Mouse (Mus musculus) adrenal gland, postnatal 14 days (tissue): ENCODE results near the gene Tm9sf3. TPM values are rescaled to one million over a fixed set of nuclear protein-coding genes. Genes with fewer than 3 reads are reported as not detected.

ENCODE experiments used
- DNase-seq: peaks from one replicate; pipeline ENCODE4 v3.0.0; 2021; ENCODE audit warnings: mixed read lengths
- total RNA-seq: library from RNA; stranded (reverse); gene quantifications from 2 replicates; pipeline ENCODE4 v1.2.3, GENCODE M21; 2021

Tm9sf3 gene
- total RNA-seq, 1 experiment from 2014 or later, result 156 TPM

- peak; percentile 85 for DNase-seq
Observed at GRCm38 (mm10) chr19:41262712-41263629, 826 bp downstream of the Tm9sf3 start.

DNA sequence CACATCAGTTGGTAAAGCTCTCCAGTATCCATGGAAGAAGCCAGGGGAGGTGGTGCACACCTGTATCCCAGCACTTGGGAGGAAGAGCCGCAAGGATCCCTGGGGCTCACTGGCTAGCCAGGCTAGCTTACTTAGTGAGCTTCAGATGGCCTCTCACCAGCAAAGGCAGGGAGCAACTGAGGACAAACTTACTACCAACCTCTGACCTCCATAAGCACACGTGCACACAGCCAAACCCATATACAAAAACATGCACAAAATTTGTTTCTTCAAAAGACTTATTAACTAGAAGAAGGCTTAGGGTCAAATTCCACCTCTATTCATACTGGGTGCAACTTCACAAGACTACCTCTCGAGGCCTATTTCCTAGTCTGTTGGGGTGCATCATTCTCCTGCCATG lies 3.1 kb downstream of the Tm9sf3 start:
- no peak for DNase-seq

- DNase-seq, result no peak
Observed at GRCm38 (mm10) chr19:41259256-41259655, 4.5 kb downstream of the Tm9sf3 start.

- DNase-seq, result peak; percentile 67
Observed at GRCm38 (mm10) chr19:41258707-41259106, 5.1 kb downstream of the Tm9sf3 start.

- DNase-seq, result no peak
Observed at GRCm38 (mm10) chr19:41254584-41254983, 9.2 kb downstream of the Tm9sf3 start.

DNA sequence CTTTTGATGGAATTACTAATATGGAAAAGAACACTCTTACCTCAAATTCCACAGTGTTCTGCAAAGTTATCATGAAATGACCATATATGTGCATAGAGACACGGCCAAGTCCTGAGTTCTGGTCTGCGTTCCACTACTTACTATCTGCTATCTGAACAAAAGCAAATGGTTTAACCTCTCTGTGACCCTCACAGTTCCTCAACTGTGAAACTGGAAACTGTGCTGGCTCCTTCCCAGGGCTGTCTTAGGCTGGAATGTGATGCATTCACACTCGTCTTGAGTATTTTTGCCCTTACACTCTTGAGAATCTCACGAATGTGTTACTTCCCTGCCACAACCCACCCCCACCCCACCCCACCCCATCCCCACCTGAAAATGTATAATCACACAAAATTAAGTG lies 14.8 kb downstream of the Tm9sf3 start:
- DNase-seq, result no peak

DNA sequence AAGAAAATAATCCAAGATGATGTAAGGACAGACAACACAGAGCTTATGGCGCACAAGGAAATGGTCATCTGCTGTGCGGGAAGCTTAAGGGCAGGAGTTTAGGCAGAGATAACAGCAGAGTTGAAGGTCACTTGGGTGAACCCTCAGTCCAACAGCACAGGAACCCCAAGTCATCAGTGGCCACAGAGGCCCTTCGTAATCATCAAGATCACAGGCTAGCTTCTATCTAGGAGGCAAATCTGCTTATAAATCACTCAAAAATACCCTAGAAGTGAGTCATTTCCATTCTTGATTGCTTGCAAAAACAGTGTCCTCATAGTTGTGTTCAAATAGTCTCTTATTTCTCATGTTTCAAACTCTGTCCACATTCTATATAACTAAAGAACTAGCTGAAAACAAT lies 15.5 kb downstream of the Tm9sf3 start:
- DNase-seq, result no peak

GRCm38 (mm10) chr19:41246271-41246670 lies 17.5 kb downstream of the Tm9sf3 start:
- DNase-seq, result no peak

- DNase-seq, result peak; percentile 69
Observed at GRCm38 (mm10) chr19:41244581-41244980, 19.2 kb downstream of the Tm9sf3 start.

GRCm38 (mm10) chr19:41241997-41242396 lies 21.8 kb downstream of the Tm9sf3 start:
- DNase-seq, result no peak

GRCm38 (mm10) chr19:41233698-41234097 lies 30.1 kb downstream of the Tm9sf3 start:
- no peak for DNase-seq

GRCm38 (mm10) chr19:41208326-41208725 lies 55.5 kb downstream of the Tm9sf3 start:
- no peak for DNase-seq

DNA sequence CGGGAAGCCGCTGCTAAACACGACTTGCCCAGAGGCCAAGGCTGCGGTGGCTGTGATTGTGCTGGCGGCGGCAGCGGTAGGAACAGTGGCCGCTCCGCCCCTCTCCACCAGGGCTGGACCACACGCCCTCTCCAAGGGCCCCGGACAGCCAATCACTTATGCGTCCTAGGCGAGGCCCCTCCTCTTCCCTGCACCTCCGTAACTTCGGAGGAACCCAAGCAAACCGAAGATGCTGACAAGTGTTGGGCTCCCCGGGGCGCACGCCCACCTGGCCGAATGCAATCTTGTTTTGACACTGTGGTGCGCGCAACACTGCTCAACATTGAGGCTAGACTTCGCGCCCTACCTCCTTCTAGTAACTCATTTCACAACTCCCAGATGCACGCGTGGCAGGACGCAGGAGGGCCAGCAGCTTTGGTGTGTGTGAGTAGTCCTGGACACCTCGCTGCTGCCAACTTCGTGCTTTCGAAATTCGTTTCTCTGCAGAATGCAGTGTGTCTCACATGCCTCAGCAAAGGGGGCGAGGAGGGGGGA lies 56.9 kb downstream of the Tm9sf3 start, which contains the start of gene Tll2:
TSS of gene Tll2 (minus strand) at position 25 of the 534 bp plus-strand sequence.
- DNase-seq, result peak; percentile 81

DNA sequence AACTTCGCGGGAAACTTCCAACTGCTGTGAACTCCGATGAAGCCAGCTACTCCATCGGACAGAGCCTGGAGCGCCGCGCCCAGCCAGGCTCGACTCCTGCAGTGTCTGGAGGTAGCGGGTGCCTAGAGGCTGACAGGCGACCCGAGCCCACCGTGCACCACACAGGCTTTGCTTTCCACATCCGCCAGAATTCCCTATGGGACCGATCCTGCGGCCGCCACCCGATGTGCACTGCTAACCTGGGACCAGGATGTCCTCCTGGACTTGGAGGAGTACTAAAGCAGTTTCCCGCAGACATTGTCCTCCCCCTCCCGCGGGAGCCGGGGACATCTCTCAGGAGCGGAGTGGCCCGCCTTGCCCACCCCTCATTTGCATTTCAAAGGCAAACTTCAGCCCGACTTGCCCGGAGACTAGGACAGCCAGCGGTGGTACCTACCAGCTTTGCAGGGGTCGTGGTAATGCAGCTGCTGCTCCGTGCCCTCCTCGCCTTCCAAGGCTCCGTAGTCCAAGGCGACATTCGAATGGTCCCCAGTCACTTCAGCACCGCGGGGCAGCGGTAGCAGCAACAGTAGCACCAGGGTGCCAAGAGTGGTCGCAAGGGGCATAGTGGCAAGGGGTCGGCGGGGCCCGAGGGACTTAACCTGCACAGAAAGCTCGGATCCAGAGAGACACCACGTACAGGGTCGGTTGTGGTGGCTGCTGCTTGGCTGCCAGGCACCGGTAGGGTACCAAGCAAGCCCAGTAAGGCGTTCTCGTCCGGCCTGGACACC lies 57.6 kb downstream of the Tm9sf3 start:
- no peak for DNase-seq

DNA sequence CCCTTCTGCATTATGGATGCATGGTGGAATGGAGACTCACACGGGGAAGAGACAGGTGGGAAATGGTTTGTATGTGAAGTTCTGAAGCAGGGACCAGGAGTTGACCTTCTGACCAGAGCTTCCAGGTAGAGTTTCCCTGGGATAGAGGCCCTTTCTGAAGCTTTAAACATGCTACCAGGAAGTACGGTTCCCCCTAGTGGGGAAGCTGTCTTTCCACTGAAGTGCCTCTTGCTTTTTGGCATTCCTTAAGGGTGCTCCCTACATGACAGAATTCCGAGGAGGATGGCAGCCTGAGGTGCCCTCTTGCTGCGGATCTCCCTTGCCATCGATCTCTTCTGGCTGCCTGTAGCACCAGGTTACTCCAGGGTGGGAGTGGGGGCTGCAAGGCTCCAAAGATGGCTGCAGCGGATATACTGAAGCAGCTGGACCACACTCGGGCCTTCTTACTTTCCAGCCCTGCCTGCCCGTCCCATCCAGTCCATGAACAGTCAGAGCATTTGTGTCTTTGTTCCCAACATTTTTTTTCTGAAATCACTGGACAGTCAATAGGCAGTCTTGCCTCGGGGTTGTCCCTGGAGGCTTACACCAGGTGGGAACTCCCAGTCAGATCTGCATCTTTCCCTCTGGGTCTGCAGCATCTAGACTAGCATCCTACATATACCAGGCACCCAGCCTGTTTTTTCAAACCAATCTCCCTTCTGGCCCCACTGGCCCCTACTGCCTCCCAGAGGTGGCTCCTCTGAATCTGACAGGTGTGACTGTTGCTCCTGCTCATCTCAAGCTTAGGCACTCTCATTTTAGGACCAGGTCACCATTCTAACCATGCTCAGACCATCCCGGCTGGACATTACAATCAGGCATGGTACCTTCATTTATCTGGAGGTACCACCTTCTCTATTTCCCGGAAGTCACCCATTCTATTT lies 59.4 kb downstream of the Tm9sf3 start:
- peak; percentile 46 for DNase-seq

DNA sequence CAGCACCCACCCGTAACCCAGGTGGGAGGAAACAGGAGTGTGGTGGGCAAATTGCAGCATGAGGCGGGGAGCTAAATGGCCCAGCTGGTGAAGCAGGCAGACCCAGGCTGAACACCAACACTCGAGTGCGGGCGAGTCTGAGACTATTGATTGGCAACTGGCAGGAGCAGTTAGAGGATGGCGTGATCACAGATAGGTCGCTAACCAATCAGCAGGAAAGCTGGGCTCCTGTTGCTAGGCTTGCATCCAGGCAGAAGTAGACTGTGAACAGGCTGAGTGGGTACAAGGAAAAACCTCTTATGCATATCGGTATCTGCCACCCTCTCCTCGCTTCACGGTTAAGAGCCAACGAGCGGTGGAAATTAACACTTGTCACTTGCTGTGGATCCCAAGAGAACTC lies 66.2 kb downstream of the Tm9sf3 start:
- DNase-seq, result no peak

GRCm38 (mm10) chr19:41193379-41193778 lies 70.4 kb downstream of the Tm9sf3 start:
- DNase-seq, result no peak

DNA sequence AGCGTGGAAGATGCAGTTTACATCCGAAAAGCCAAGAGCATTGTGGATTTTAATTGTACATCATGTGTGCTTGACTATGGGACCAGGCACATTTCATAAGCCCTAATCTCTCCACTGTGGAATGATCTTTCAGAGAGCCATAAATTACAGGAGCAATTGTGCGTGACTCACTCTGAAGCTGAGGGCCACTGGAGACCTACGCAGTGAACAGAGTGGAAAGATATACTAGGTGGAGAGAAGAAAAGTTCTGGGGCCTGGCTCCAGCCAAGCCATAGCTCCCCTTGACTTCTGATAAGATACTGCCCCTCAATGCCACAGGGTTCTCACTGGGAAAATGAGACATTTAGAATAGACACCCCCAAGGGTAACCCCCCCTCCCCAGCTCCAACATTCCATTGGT lies 70.8 kb downstream of the Tm9sf3 start:
- peak; percentile 42 for DNase-seq

GRCm38 (mm10) chr19:41191724-41192123 lies 72.1 kb downstream of the Tm9sf3 start:
- no peak for DNase-seq

DNA sequence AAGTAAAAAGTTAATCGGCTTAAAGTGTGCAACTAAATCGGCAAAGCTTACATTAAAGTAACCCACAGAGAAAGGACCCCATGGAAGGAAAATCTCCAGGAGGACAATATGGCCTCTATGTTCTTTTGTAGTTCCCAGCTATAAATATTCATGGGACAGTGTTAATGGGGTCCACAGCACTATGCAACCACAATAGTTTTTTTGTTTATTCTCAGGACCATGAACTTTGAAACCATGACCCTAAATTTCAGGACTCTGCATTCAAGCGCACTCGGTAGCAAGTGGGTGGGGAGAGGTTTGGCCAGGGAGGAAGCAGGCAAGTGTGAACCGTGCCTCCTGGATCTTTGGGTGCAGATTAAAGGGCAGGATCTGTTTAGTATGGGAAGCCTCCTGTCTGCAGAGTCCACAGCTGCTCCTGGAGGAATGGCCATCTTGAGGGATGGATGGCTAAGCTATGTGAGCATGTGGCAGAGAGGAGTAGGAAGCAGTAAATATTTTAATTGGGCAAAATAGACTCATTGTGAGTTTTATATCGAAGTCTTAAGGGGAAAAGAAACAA lies 72.8 kb downstream of the Tm9sf3 start:
- DNase-seq, result no peak

- no peak for DNase-seq
Observed at GRCm38 (mm10) chr19:41177331-41177730, 86.5 kb downstream of the Tm9sf3 start.
